Mouse (Mus musculus) myocyte (in vitro differentiated cells): ENCODE data around the gene Rpl6.

Experiments
- CEBPB ChIP-seq: IDR thresholded peaks from 2 replicates; pipeline ENCODE4 v1.6.1; 2011; ENCODE audit warnings: mild to moderate bottlenecking, moderate library complexity; ENCODE audit not compliant: poor library complexity, insufficient read depth, severe bottlenecking
- E2F4 ChIP-seq: IDR thresholded peaks from one replicate; pipeline ENCODE4 v1.6.1; 2011; ENCODE audit warnings: mild to moderate bottlenecking, control low read depth, moderate library complexity; ENCODE audit not compliant: insufficient read depth
- MAX ChIP-seq: IDR thresholded peaks from one replicate; pipeline ENCODE4 v1.6.1; 2011; ENCODE audit warnings: low read depth, mild to moderate bottlenecking, control low read depth
- MYOD1 ChIP-seq, 3 experiments: IDR thresholded peaks; one replicate each; pipeline ENCODE4 v1.6.1; 2011; ENCODE audit warnings: control low read depth in 2 of 3, low read depth in 2 of 3, mild to moderate bottlenecking in 2 of 3, moderate library complexity in 1 of 3; ENCODE audit not compliant: insufficient read length in 2 of 3, control insufficient read depth in 1 of 3
- MYOG ChIP-seq, 3 experiments: IDR thresholded peaks; one replicate each; pipeline ENCODE4 v1.6.1; 2011; ENCODE audit warnings: control low read depth in 2 of 3, low read depth in 2 of 3, mild to moderate bottlenecking in 2 of 3; ENCODE audit not compliant: insufficient read length in 2 of 3, control insufficient read depth in 1 of 3, insufficient read depth in 1 of 3
- POLR2A ChIP-seq: IDR thresholded peaks from one replicate; pipeline ENCODE4 v1.6.1; 2011; ENCODE audit warnings: low read depth, mild to moderate bottlenecking, control low read depth, moderate library complexity; ENCODE audit not compliant: insufficient read length
- POLR2AphosphoS2 ChIP-seq: IDR thresholded peaks from one replicate; pipeline ENCODE4 v1.6.1; 2011; ENCODE audit warnings: low read depth, control low read depth; ENCODE audit not compliant: insufficient read length
- REST ChIP-seq: IDR thresholded peaks from one replicate; pipeline ENCODE4 v1.6.1; 2011; ENCODE audit warnings: mild to moderate bottlenecking, control low read depth, moderate library complexity; ENCODE audit not compliant: insufficient read depth, insufficient read length
- SRF ChIP-seq: IDR thresholded peaks from one replicate; pipeline ENCODE4 v1.6.1; 2011; ENCODE audit warnings: low read depth; ENCODE audit not compliant: control insufficient read depth, insufficient read length
- TCF12 ChIP-seq: IDR thresholded peaks from one replicate; pipeline ENCODE4 v1.6.1; 2011; ENCODE audit warnings: mild to moderate bottlenecking, control low read depth; ENCODE audit not compliant: poor library complexity, insufficient read depth, severe bottlenecking
- TCF3 ChIP-seq: IDR thresholded peaks from one replicate; pipeline ENCODE4 v1.6.1; 2011; ENCODE audit warnings: low read depth, control low read depth; ENCODE audit not compliant: insufficient read length
- USF1 ChIP-seq: IDR thresholded peaks from one replicate; pipeline ENCODE4 v1.6.1; 2011; ENCODE audit warnings: low read depth, mild to moderate bottlenecking, control low read depth, moderate library complexity

DNA sequence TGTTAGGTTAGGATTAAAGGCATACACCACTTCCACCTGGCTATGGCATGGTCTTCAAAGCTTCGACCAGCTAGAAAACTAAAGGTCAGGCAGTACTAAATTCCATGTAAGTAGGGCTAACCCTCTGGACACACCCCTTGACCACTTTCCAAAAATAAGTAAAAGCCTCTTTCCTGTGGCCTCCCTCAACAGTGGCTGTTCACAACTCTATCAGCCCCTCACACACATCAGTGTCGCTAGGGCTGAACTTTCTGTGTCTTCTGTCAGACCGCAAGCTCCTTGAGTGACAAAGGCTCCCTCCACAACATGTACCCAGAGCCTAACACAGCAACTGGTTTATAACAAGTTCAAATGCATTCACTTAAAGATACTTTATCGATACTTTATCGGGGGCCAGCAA, 5.9 kb upstream of the Rpl6 start:
- no peak for TF ChIP-seq CEBPB
- TF ChIP-seq REST: no peak
- no peak for TF ChIP-seq POLR2A
- no peak for TF ChIP-seq MAX
- no peak for TF ChIP-seq USF1
- no peak for TF ChIP-seq POLR2AphosphoS2
- no peak for TF ChIP-seq MYOG (IDR thresholded peaks at IDR 0.05; ENCODE audit: control insufficient read depth in 1 of 3, insufficient read depth in 1 of 3, insufficient read length in 2 of 3, low read depth in 2 of 3)
- no peak for TF ChIP-seq MYOD1 (IDR thresholded peaks at IDR 0.05; ENCODE audit: control insufficient read depth in 1 of 3, insufficient read length in 2 of 3, low read depth in 2 of 3)
- TF ChIP-seq TCF12: no peak
- TF ChIP-seq SRF: no peak
- no peak for TF ChIP-seq E2F4
- no peak for TF ChIP-seq TCF3
